Mouse (Mus musculus): Measurements from ENCODE around the gene Phactr1. TPM values are rescaled to one million over a fixed set of nuclear protein-coding genes. Genes with fewer than 3 reads are reported as not detected.
A peak's percentile ranks its signal among the peaks of the same experiment; 100 is the strongest.

Phactr1 gene
- polyA plus RNA-seq, 1 experiment from 2014 or later, result 48.1 TPM

DNA sequence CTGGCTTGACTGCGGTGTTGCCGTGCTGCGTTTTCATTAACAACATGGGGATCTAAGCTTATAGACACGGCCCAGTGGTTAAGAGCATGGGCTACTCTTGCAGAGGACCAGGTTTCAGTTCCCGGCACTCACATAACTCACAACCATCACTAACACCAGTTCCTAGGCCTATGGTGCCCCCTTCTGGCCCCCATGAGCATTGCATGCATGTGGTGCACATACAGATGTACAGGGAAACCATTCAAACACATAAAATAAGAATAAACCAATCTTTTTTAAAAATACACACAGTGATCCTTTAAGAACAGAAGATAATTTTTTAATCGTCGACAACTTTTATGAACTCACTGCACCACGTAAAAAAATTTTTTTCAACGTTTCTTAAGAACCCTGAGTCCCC lies 424.1 kb downstream of the Phactr1 start:
- no peak overlapping the region for H3K9ac ChIP-seq (replicated peaks)
- H3K4me1 ChIP-seq, result 0 out of 2 replicates have a peak, but pooled peaks cover 3% of the 10 kb centered on the region
- ATAC-seq (ENCODE audit: low FRiP score), result no peak
- H3K27ac ChIP-seq (replicated peaks), result no peak overlapping the region
- no peaks in the 10 kb centered on the region for H3K27me3 ChIP-seq (replicated peaks)
- WGBS, result 97% methylated on average over 9 of the region's 9 CpGs
- no peaks in the 10 kb centered on the region for H3K9me3 ChIP-seq (replicated peaks)
- peaks cover 5% of the 10 kb centered on the region; the same call in 1 of the 2 replicates for H3K36me3 ChIP-seq
- H3K4me2 ChIP-seq, result no peak overlapping the region
- H3K4me3 ChIP-seq (replicated peaks), result no peak overlapping the region

DNA sequence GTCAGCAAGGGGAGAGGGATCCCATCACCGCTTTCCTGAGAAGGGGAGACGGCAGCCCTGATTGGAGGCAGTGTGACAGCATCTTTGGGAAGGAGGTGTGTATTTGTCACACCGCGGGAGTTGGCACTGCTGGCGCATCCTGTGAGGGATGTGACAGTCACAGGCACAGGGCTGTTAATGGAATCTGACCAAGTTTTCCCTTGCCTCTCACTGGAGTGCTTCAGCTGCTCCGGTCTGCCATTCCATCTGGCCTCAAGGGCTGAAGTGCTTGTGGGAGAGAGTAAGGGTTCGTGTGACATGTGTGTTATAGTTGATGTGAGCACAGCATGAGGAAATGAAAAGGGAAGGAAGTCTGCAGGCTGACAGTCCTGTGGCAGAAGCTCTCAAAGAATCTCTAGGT lies 431.9 kb downstream of the Phactr1 start:
- no peak overlapping the region for H3K4me2 ChIP-seq
- no peak overlapping the region for H3K4me3 ChIP-seq (replicated peaks)
- H3K9ac ChIP-seq (replicated peaks), result no peak overlapping the region
- H3K9me3 ChIP-seq (replicated peaks), result no peaks in the 10 kb centered on the region
- no peaks in the 10 kb centered on the region for H3K36me3 ChIP-seq
- 70% methylated on average over 7 of the region's 7 CpGs for WGBS
- ATAC-seq (ENCODE audit: low FRiP score), result no peak
- no peak overlapping the region for H3K27ac ChIP-seq (replicated peaks)
- peaks cover 2% of the 10 kb centered on the region; the same call in 1 of the 2 replicates for H3K4me1 ChIP-seq
- no peaks in the 10 kb centered on the region for H3K27me3 ChIP-seq (replicated peaks)

DNA sequence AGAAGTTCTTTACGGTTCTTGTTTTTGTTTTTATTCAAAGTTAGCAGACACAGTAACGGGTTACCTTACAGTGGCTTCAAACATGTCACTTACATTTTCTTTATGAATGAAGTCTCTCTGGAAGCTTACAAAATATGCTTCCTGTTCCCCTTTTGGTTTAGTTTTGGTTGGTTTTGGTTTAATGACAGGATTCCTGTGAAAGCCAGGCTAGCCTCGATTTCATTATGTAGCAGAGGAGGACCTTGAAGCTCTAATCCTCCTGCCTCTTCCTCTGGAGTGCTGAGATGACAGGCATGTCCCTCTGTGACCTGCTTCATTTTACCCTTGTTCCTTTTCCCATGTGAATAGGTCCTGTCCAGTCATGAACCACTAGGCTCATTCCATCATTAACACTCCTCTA lies 432.3 kb downstream of the Phactr1 start:
- H3K27ac ChIP-seq (replicated peaks), result no peak overlapping the region
- H3K4me1 ChIP-seq, result peaks cover 2% of the 10 kb centered on the region; the same call in 1 of the 2 replicates
- H3K27me3 ChIP-seq (replicated peaks), result no peaks in the 10 kb centered on the region
- no peak for ATAC-seq (ENCODE audit: low FRiP score)
- no peak overlapping the region for H3K4me2 ChIP-seq
- no peak overlapping the region for H3K9ac ChIP-seq (replicated peaks)
- H3K4me3 ChIP-seq (replicated peaks), result no peak overlapping the region
- WGBS, result 77% methylated on average over 3 of the region's 3 CpGs
- H3K36me3 ChIP-seq, result no peaks in the 10 kb centered on the region
- H3K9me3 ChIP-seq (replicated peaks), result no peaks in the 10 kb centered on the region

DNA sequence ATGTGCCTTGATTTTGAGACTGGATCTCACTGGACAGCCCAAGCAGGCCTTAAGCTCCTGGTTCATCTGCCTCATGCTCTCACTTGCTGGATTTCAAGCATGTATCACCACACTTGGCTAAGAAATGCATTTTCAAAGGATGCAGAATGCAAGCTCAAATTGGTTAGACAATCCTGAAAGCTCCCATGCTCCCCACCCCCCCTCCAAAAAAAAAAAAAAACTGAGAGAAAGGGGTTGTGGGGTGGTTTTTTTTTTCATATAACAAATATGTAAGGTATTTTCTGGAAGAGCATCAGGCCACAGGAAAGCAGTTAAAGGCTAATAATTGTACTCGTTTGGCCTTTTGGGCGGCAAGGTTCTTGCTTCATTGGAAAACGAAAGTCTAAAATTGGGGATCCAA lies 432.7 kb downstream of the Phactr1 start:
- H3K9me3 ChIP-seq (replicated peaks), result no peaks in the 10 kb centered on the region
- H3K9ac ChIP-seq (replicated peaks), result no peak overlapping the region
- H3K4me1 ChIP-seq, result peaks cover 2% of the 10 kb centered on the region; the same call in 1 of the 2 replicates
- no peak overlapping the region for H3K4me2 ChIP-seq
- H3K4me3 ChIP-seq (replicated peaks), result no peak overlapping the region
- WGBS, result 96% methylated on average over 3 of the region's 3 CpGs
- ATAC-seq (ENCODE audit: low FRiP score), result no peak
- H3K27me3 ChIP-seq (replicated peaks), result no peaks in the 10 kb centered on the region
- no peak overlapping the region for H3K27ac ChIP-seq (replicated peaks)
- no peaks in the 10 kb centered on the region for H3K36me3 ChIP-seq

DNA sequence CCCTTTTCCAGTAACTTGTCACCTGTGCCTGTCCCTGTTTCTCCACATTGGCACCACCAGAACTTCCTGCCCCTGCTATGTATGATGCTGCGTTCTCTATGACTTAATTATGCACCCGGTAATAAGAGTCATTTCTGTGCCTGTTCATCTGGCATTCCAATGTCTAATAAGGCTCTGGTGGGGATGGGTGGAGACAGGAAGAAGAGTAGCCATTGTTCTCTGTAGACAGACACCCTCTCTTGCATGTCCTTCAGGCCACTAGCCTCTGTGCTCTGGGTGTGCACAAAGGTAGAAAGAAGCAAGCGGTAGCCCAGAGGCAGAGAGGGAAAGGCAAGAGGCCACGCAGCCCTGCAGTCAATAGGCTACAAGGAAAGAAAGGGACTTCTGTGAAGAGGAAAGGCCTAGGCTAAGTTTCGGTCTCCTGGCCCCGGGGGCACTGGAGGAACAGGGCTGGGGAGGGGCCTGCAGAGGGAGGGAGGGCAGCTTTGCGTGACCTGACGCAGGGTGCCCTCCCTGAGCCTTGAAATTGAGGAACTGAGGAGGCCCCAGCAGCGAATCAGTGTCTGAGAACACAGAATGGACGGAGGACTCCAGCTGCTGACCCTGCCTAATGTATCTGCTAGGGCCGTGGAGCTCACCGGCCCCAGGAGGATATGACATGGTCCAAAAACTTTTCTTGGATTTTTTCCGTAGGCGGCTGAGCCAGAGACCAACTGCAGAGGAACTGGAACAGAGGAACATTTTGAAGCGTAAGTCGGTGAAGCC lies 442.1 kb downstream of the Phactr1 start:
- H3K4me3 ChIP-seq (replicated peaks), result no peak overlapping the region

DNA sequence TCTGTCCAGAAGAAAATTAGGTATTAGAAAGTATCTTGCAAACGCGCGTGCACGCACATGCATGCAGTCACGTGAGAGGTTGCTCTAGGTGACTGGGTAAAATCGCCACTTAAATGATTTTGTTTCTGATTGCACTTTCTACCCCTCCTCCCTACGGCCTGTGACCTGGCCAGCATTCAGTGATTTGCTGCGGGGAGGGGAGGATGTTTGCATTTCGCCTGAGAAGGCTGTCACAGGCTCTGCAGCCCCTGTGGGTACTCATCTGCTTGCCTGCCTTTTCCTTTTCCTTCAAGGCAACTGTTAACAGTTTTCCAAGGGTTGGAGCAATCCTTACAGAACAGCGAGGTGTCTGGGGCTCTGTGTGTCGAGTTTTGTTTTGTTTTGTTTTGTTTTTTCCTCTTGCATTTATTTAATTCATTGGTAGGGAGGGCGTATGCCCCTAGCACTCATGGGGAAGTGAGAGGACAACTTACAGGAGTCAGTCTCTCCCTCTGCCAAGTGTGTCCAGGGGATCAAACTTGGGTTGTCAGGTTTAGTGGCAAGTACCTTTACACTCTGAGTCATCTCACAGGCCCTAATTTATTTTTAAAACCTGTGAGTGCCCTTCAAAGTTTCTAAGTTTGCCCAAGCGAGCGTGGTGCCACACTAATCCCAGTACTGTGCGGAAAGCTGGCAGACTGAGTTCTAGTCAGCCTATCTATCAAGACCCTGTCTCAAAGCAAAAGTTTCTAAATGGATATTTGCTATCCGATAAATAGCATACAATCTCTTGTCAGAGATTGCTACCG lies 443.7 kb downstream of the Phactr1 start:
- no peak overlapping the region for H3K4me3 ChIP-seq (replicated peaks)
- no peak for ATAC-seq (ENCODE audit: low FRiP score)
- no peaks in the 10 kb centered on the region for H3K36me3 ChIP-seq
- H3K4me1 ChIP-seq, result no peaks in the 10 kb centered on the region
- H3K4me2 ChIP-seq, result no peak overlapping the region
- no peak overlapping the region for H3K9ac ChIP-seq (replicated peaks)
- WGBS, result 57% methylated on average over 17 of the region's 17 CpGs
- H3K27ac ChIP-seq (replicated peaks), result no peak overlapping the region
- no peaks in the 10 kb centered on the region for H3K9me3 ChIP-seq (replicated peaks)
- no peaks in the 10 kb centered on the region for H3K27me3 ChIP-seq (replicated peaks)

More for the DNA sequence above, 442.1 kb downstream of the Phactr1 start:
- no peak overlapping the region for H3K9ac ChIP-seq (replicated peaks)
- 73% methylated on average over 16 of the region's 16 CpGs for WGBS
- H3K9me3 ChIP-seq (replicated peaks), result no peaks in the 10 kb centered on the region
- no peak overlapping the region for H3K4me2 ChIP-seq
- no peak overlapping the region for H3K27ac ChIP-seq (replicated peaks)
- ATAC-seq (ENCODE audit: low FRiP score), result no peak
- no peaks in the 10 kb centered on the region for H3K36me3 ChIP-seq
- H3K4me1 ChIP-seq, result no peaks in the 10 kb centered on the region
- H3K27me3 ChIP-seq (replicated peaks), result no peaks in the 10 kb centered on the region

DNA sequence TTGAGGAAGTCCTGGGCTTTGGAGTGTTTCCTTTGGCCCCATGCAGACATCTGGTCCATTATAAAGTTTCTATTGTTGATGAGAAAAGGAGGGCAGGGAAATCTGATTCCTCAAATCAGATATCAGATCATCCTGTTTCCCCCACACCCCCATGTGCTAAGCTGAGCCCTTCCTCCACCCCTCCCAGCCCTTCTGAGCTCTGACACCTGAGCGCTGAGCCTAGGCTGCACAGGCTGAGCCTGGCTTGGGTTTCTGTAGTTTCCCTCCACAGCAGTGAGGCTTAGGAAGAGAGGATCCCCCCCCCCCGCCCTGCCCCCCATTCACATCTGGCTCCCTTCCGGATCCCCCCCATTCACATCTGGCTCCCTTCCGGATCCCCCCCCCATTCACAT lies 444.3 kb downstream of the Phactr1 start:
- 57% methylated on average over 4 of the region's 4 CpGs for WGBS

DNA sequence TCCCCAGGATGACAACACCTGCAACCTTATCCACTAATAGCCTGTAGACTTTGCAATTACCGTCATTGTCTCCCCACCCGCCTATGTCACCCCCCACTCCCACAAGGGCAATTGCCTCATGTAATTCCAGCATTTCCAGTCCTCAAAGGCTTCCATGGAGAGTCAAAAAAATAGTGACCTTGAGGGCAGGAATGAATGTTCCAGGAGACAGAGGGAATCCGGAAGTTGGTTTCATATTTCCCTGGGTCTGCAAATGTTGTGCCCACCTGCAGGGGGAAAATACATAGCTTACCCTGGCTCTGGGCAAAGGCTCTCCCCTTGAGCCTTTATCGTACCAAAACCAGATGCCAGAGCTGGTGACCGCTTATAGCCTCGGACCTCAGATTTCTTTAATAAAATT lies 449.7 kb downstream of the Phactr1 start:
- Histone ChIP-seq H3K36me3 (peaks cover 14% of the 10 kb centered on the region), H3K4me2 (no peak overlapping the region), H3K9ac (replicated peaks) (no peak overlapping the region), H3K27ac (replicated peaks) (no peak overlapping the region), H3K27me3 (replicated peaks) (no peaks in the 10 kb centered on the region), H3K4me3 (replicated peaks) (no peak overlapping the region), H3K4me1 (peaks cover 4% of the 10 kb centered on the region; the same call in 1 of the 2 replicates), H3K9me3 (replicated peaks) (no peaks in the 10 kb centered on the region)
- no peak for ATAC-seq (ENCODE audit: low FRiP score)
- 74% methylated on average over 6 of the region's 6 CpGs for WGBS

More for the DNA sequence above, 444.3 kb downstream of the Phactr1 start:
- Histone ChIP-seq H3K27ac (replicated peaks) (no peak overlapping the region), H3K4me1 (no peaks in the 10 kb centered on the region), H3K36me3 (no peaks in the 10 kb centered on the region), H3K4me3 (replicated peaks) (no peak overlapping the region), H3K9me3 (replicated peaks) (no peaks in the 10 kb centered on the region), H3K4me2 (no peak overlapping the region), H3K27me3 (replicated peaks) (no peaks in the 10 kb centered on the region), H3K9ac (replicated peaks) (no peak overlapping the region)
- no peak for ATAC-seq (ENCODE audit: low FRiP score)

DNA sequence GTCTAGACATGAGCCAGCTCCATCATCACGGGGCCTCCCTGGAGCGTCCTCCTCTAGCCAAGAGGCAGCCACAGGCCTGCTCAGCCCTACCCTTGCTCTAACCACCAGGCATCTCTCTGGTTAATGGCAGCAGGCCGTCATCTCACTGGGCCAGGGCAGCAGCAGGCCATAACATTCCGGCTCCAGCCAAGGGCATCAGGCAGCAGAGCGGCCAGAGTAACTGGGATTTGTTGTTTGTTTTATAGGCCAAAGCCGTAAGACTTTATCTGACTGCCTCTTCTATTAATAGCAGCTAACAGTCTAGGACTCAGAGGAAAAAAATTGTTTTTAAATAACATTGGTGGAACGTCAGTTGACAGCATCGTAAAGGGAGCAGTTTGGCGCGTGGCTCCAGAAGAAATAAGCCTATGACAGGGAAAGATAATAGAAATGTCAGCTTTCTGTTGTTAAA lies 451.3 kb downstream of the Phactr1 start:
- no peaks in the 10 kb centered on the region for H3K27me3 ChIP-seq (replicated peaks)
- no peak overlapping the region for H3K4me2 ChIP-seq
- no peak overlapping the region for H3K4me3 ChIP-seq (replicated peaks)
- no peaks in the 10 kb centered on the region for H3K9me3 ChIP-seq (replicated peaks)
- peaks cover 4% of the 10 kb centered on the region; the same call in 1 of the 2 replicates for H3K4me1 ChIP-seq
- H3K9ac ChIP-seq (replicated peaks), result no peak overlapping the region
- H3K27ac ChIP-seq (replicated peaks), result peak overlapping the region; percentile 28; the same call in 1 of the 2 replicates
- 67% methylated on average over 10 of the region's 10 CpGs for WGBS
- ATAC-seq (ENCODE audit: low FRiP score), result no peak
- H3K36me3 ChIP-seq, result peaks cover 22% of the 10 kb centered on the region

DNA sequence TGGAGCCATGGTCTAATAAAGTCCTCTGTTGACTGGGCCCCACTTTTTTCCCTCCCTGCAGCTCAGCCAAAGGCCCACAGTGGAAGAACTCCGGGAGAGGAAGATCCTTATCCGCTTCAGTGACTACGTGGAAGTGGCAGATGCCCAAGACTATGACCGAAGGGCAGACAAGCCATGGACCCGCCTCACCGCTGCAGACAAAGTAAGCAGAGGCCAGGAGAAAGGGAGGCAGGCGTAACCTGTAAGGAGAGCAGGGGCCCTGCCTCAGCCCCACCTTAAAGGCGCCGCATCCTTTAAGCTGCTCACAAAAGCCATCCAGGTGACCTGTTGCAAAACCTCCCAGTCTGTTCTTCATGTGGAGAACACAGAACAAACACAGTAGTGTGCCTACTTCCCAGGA lies 452.4 kb downstream of the Phactr1 start:
- Histone ChIP-seq H3K4me1 (peaks cover 4% of the 10 kb centered on the region; the same call in 1 of the 2 replicates), H3K4me3 (replicated peaks) (no peak overlapping the region), H3K4me2 (no peak overlapping the region), H3K36me3 (peaks cover 27% of the 10 kb centered on the region), H3K27me3 (replicated peaks) (no peaks in the 10 kb centered on the region), H3K9me3 (replicated peaks) (no peaks in the 10 kb centered on the region), H3K9ac (replicated peaks) (no peak overlapping the region), H3K27ac (replicated peaks) (no peak overlapping the region)
- 75% methylated on average over 9 of the region's 9 CpGs for WGBS
- ATAC-seq (ENCODE audit: low FRiP score), result no peak

DNA sequence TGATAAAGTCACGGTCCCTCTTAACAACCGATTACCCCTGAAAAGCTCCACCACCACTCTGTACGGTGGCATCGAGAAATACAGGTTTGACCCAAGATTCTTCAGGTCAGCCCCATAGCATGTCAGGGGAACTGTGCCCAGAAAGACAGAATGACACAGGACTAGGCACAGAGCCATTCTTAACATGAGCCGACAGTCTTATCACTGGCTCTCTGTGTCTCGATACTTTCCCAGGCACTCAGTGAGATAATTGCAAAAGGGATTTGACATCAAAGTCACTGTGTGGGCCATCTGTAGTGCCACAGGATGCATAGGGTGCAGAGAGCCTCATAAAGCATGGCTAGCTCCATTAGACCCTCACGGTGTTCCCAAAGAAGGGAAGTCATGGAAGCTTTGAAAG lies 453.0 kb downstream of the Phactr1 start:
- Histone ChIP-seq H3K36me3 (peaks cover 27% of the 10 kb centered on the region), H3K4me2 (no peak overlapping the region), H3K4me3 (replicated peaks) (no peak overlapping the region), H3K9ac (replicated peaks) (no peak overlapping the region), H3K27me3 (replicated peaks) (no peaks in the 10 kb centered on the region), H3K4me1 (peaks cover 4% of the 10 kb centered on the region; the same call in 1 of the 2 replicates), H3K27ac (replicated peaks) (no peak overlapping the region), H3K9me3 (replicated peaks) (no peaks in the 10 kb centered on the region)
- ATAC-seq (ENCODE audit: low FRiP score), result no peak
- WGBS, result 80% methylated on average over 7 of the region's 7 CpGs

DNA sequence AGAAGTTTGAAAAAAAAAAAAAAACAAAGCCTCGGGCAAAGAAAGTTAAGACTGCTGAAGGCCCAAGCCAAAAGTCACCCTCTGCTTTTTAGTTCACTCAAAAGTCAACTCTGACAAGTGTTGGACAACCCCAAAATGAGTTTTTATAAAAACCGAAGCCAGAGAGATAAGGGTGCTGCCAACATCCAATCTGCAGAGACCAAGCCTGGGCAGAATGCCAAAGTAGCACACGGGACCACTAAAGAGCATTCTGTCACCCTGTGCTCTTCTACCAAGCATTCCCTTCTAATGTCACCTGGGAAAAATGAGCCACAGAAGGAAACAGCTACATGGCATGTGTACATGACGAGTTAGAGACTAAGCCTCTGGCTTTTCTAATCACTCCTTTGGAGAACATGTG lies 454.0 kb downstream of the Phactr1 start:
- H3K27me3 ChIP-seq (replicated peaks), result no peaks in the 10 kb centered on the region
- ATAC-seq (ENCODE audit: low FRiP score), result no peak
- H3K9ac ChIP-seq (replicated peaks), result no peak overlapping the region
- no peak overlapping the region for H3K4me2 ChIP-seq
- no peak overlapping the region for H3K4me3 ChIP-seq (replicated peaks)
- H3K36me3 ChIP-seq, result peaks cover 27% of the 10 kb centered on the region
- no peaks in the 10 kb centered on the region for H3K9me3 ChIP-seq (replicated peaks)
- WGBS, result 61% methylated on average over 4 of the region's 4 CpGs
- peaks cover 4% of the 10 kb centered on the region; the same call in 1 of the 2 replicates for H3K4me1 ChIP-seq
- no peak overlapping the region for H3K27ac ChIP-seq (replicated peaks)

All from neural tube, embryonic 15.5 days (tissue).